Mouse (Mus musculus) forebrain, embryonic 16.5 days (tissue): ENCODE results near the gene Nup188. TPM values are rescaled to one million over a fixed set of nuclear protein-coding genes. Genes with fewer than 3 reads are reported as not detected.

Experiments used
- ATAC-seq: fragments of 200-750 bp; cut with Nextera tagmentation; 2 replicates; pipeline ENCODE4 v1.8.0; 2017; ENCODE audit warnings: mild to moderate bottlenecking, moderate library complexity
- H3K27ac ChIP-seq: fragments of 300-500 bp; sonication (generic); 2 replicates; pipeline ENCODE4 v1.5.1; 2014; ENCODE audit warnings: low read length, control low read depth
- H3K27me3 ChIP-seq: fragments of 300-500 bp; sonication (generic); replicated peaks from 2 replicates; pipeline ENCODE4 v1.6.1; 2014; ENCODE audit warnings: low read length; ENCODE audit not compliant: control insufficient read depth, insufficient read depth
- H3K36me3 ChIP-seq: fragments of 300-500 bp; sonication (generic); 2 replicates; pipeline ENCODE4 v1.6.1; 2014; ENCODE audit not compliant: control insufficient read depth, insufficient read depth
- H3K4me1 ChIP-seq: fragments of 300-500 bp; sonication (generic); replicated peaks from 2 replicates; pipeline ENCODE4 v1.6.1; 2014; ENCODE audit warnings: low read length; ENCODE audit not compliant: control insufficient read depth, insufficient read depth
- H3K4me2 ChIP-seq: fragments of 300-500 bp; sonication (generic); 2 replicates; pipeline ENCODE4 v1.6.1; 2014; ENCODE audit warnings: mild to moderate bottlenecking, low read length, control low read depth
- H3K4me3 ChIP-seq: fragments of 300-500 bp; sonication (generic); replicated peaks from 2 replicates; pipeline ENCODE4 v1.5.1; 2014; ENCODE audit warnings: mild to moderate bottlenecking, low read length, control low read depth
- H3K9ac ChIP-seq: fragments of 300-500 bp; sonication (generic); replicated peaks from 2 replicates; pipeline ENCODE4 v1.6.1; 2014; ENCODE audit warnings: low read depth, low read length, control low read depth
- H3K9me3 ChIP-seq: fragments of 300-500 bp; sonication (generic); 2 replicates; pipeline ENCODE4 v1.6.1; 2016; ENCODE audit warnings: low read length; ENCODE audit not compliant: control insufficient read depth
- WGBS: fragments of 180-500 bp; shearing (Covaris S2); extraction: QIAGEN DNeasy Blood & Tissue Kit; methylation state at CpG from one replicate; pipeline ENCODE4 v1.1.7; 2014; 5-methylcytosine and 5-hydroxymethylcytosine counted together
- microRNA-seq: library from miRNA; unstranded; fragments of <30 nt; microRNA quantifications from one replicate; pipeline ENCODE4, GENCODE M21; 2017
- polyA plus RNA-seq: library from polyadenylated mRNA; unstranded; fragments of >200 nt; fragmentation: Nextera tagmentation; extraction: Ambion mirVana; gene quantifications from 2 replicates; pipeline ENCODE4 v1.2.1, GENCODE M21; 2015

Gene Nup188
- polyA plus RNA-seq, 1 experiment from 2014 or later = 25.3 TPM

GRCm38 (mm10) chr2:30384814-30385213, 98.6 kb downstream of the Nup188 start:
- Histone ChIP-seq H3K4me2 (no peak overlapping the region), H3K4me1 (no peaks in the 10 kb centered on the region), H3K27ac (no peak overlapping the region), H3K36me3 (peaks cover 18% of the 10 kb centered on the region), H3K4me3 (no peak overlapping the region), H3K9me3 (no peaks in the 10 kb centered on the region), H3K27me3 (no peaks in the 10 kb centered on the region), H3K9ac (no peak overlapping the region)
- no peak for ATAC-seq
- 87% methylated on average over 5 of the region's 5 CpGs for WGBS

DNA sequence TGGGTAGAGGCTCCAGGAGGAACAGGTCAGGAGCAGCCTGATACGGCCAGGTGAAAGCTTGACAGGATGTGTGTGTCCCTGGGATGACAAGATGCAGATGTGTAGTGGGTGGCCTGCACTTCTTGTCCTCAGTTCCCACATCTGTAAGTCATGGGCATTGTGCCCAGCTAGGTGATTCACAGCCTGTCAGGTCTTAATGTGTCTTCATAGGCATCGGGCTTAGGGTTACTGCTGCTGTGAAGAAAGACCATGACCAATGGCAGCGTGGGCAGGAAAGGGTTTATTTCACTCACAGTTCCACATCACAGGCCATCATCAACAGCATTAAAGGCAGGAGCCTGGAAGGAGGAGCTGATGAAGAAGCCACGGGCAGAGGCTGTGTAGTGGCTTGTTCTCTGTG, 99.4 kb downstream of the Nup188 start:
- WGBS = 90% methylated on average over 4 of the region's 4 CpGs
- Histone ChIP-seq H3K9me3 (no peaks in the 10 kb centered on the region), H3K4me1 (no peaks in the 10 kb centered on the region), H3K9ac (no peak overlapping the region), H3K36me3 (peaks cover 13% of the 10 kb centered on the region; the same call in 1 of the 2 replicates), H3K4me2 (no peak overlapping the region), H3K27ac (no peak overlapping the region), H3K4me3 (no peak overlapping the region), H3K27me3 (no peaks in the 10 kb centered on the region)
- ATAC-seq = no peak

GRCm38 (mm10) chr2:30386913-30387312, 100.7 kb downstream of the Nup188 start:
- H3K9ac ChIP-seq = no peak overlapping the region

GRCm38 (mm10) chr2:30389000-30389399, 102.8 kb downstream of the Nup188 start:
- no peak overlapping the region for H3K4me2 ChIP-seq
- 94% methylated on average over 2 of the region's 2 CpGs for WGBS
- no peaks in the 10 kb centered on the region for H3K9me3 ChIP-seq
- H3K4me1 ChIP-seq = peaks cover 15% of the 10 kb centered on the region
- ATAC-seq = no peak
- H3K36me3 ChIP-seq = peaks cover 2% of the 10 kb centered on the region; the same call in 1 of the 2 replicates
- H3K27ac ChIP-seq = no peak overlapping the region
- H3K27me3 ChIP-seq = no peaks in the 10 kb centered on the region
- no peak overlapping the region for H3K9ac ChIP-seq
- no peak overlapping the region for H3K4me3 ChIP-seq

More at GRCm38 (mm10) chr2:30386913-30387312, 100.7 kb downstream of the Nup188 start:
- H3K27me3 ChIP-seq = no peaks in the 10 kb centered on the region
- H3K4me1 ChIP-seq = 0 out of 2 replicates have a peak, but pooled peaks cover 3% of the 10 kb centered on the region
- no peak overlapping the region for H3K27ac ChIP-seq
- H3K9me3 ChIP-seq = no peaks in the 10 kb centered on the region
- peaks cover 11% of the 10 kb centered on the region; the same call in 1 of the 2 replicates for H3K36me3 ChIP-seq
- H3K4me2 ChIP-seq = no peak overlapping the region
- H3K4me3 ChIP-seq = no peak overlapping the region
- ATAC-seq = no peak
- WGBS = 86% methylated on average over 9 of the region's 9 CpGs

- Histone ChIP-seq H3K27me3 (no peaks in the 10 kb centered on the region), H3K4me3 (peak within 1 kb of the TSS; percentile 95), H3K4me1 (peaks cover 16% of the 10 kb centered on the region), H3K4me2 (peak within 1 kb of the TSS; percentile 99), H3K9ac (peak within 1 kb of the TSS; percentile 83), H3K27ac (peak within 1 kb of the TSS; percentile 96), H3K9me3 (no peaks in the 10 kb centered on the region), H3K36me3 (peaks cover 2% of the 10 kb centered on the region)
- under 1% methylated on average over 40 of the region's 40 CpGs for WGBS
- peak; percentile 99 for ATAC-seq
These were observed 105.9 kb downstream of the Nup188 start, which contains the start of gene Dolpp1 for GRCm38 (mm10) chr2:30392114-30392576. Dolpp1 (plus strand) TSS chr2:30392254.

GRCm38 (mm10) chr2:30392577-30393369, 106.6 kb downstream of the Nup188 start:
- H3K4me1 ChIP-seq = peaks cover 16% of the 10 kb centered on the region
- H3K27ac ChIP-seq = peak overlapping the region; percentile 96
- peak overlapping the region; percentile 83 for H3K9ac ChIP-seq
- H3K4me2 ChIP-seq = peak overlapping the region; percentile 99
- WGBS = under 1% methylated on average over 54 of the region's 54 CpGs
- H3K9me3 ChIP-seq = no peaks in the 10 kb centered on the region
- H3K36me3 ChIP-seq = peaks cover 2% of the 10 kb centered on the region
- H3K27me3 ChIP-seq = no peaks in the 10 kb centered on the region
- H3K4me3 ChIP-seq = peak overlapping the region; percentile 95
- peak; percentile 80 for ATAC-seq

DNA sequence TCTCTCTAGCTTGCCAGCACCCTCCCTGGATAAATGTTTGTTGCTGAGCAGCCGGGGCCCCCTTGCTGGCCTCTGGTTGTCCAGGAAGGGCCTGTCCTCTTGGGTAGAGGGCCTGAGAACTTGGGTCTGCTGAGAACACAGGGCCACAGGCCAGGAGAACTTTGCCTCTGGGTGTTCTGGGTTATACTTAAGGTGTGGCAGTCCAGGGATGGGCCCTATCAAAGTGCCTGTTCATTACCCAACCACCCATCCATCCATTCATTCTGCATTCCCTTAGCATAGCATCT, 107.1 kb downstream of the Nup188 start:
- ATAC-seq = no peak
- Histone ChIP-seq H3K9me3 (no peaks in the 10 kb centered on the region), H3K27ac (no peak overlapping the region), H3K36me3 (peaks cover 2% of the 10 kb centered on the region), H3K4me1 (peaks cover 16% of the 10 kb centered on the region), H3K9ac (peak overlapping the region; percentile 83), H3K4me3 (peak overlapping the region; percentile 95), H3K4me2 (peak overlapping the region; percentile 99), H3K27me3 (no peaks in the 10 kb centered on the region)
- WGBS = 80% methylated on average over 1 of the region's 1 CpGs

Small RNA genes within 50 kb of the gene (microRNA-seq; reads per million reads assigned to microRNA genes)
- not detected for gene Gm47292

Other genes starting within 250 kb of the Nup188 start
- gene Wdr34, start 237.5 kb upstream of the Nup188 start, polyA plus RNA-seq = 70.2 and 83.3 TPM in 2 replicates
- 407 and 435 TPM in 2 replicates for gene Set, start 229.0 kb upstream of the Nup188 start, polyA plus RNA-seq
- gene Pkn3, start 208.7 kb upstream of the Nup188 start, polyA plus RNA-seq = 2.6 and 3.4 TPM in 2 replicates
- 17.8 and 19.0 TPM in 2 replicates for gene Zdhhc12, start 192.7 kb upstream of the Nup188 start, polyA plus RNA-seq
- gene Zer1, start 161.8 kb upstream of the Nup188 start, polyA plus RNA-seq = 10.9 and 16.5 TPM in 2 replicates
- gene Tbc1d13, start 152.7 kb upstream of the Nup188 start, polyA plus RNA-seq = 10.5 and 12.7 TPM in 2 replicates
- 10.7 and 13.3 TPM in 2 replicates for gene Endog, start 114.9 kb upstream of the Nup188 start, polyA plus RNA-seq
- gene Spout1, start 107.9 kb upstream of the Nup188 start, polyA plus RNA-seq = 63.8 and 65.9 TPM in 2 replicates
- gene Kyat1, start 80.5 kb upstream of the Nup188 start, polyA plus RNA-seq = 15.4 and 16.3 TPM in 2 replicates
- gene Lrrc8a, start 48.7 kb upstream of the Nup188 start, polyA plus RNA-seq = 58.9 and 59.7 TPM in 2 replicates
- 0.46 and 0.58 TPM in 2 replicates for gene Gm28035, start 45.8 kb upstream of the Nup188 start, polyA plus RNA-seq
- gene Phyhd1, start 20.2 kb upstream of the Nup188 start, polyA plus RNA-seq = 9.4 and 9.5 TPM in 2 replicates
- gene Gm28038, start 5.4 kb upstream of the Nup188 start, polyA plus RNA-seq = not detected in 2 replicates
- gene Dolk, start 63 bp upstream of the Nup188 start, polyA plus RNA-seq = 30.2 and 35.9 TPM in 2 replicates
- 159 and 203 TPM in 2 replicates for gene Sh3glb2, start 72.9 kb downstream of the Nup188 start, polyA plus RNA-seq
- 29.7 and 35.6 TPM in 2 replicates for gene Miga2, start 77.8 kb downstream of the Nup188 start, polyA plus RNA-seq
- 59.3 and 66.5 TPM in 2 replicates for gene Dolpp1, start 105.9 kb downstream of the Nup188 start, polyA plus RNA-seq
- gene Crat, start 129.4 kb downstream of the Nup188 start, polyA plus RNA-seq = 21.3 and 21.4 TPM in 2 replicates
- gene Ptpa, start 129.6 kb downstream of the Nup188 start, polyA plus RNA-seq = 146 and 163 TPM in 2 replicates
- gene Ier5l, start 187.8 kb downstream of the Nup188 start, polyA plus RNA-seq = 1.5 and 1.8 TPM in 2 replicates